Mouse (Mus musculus): ENCODE results near the gene Tex19.2. TPM values are rescaled to one million over a fixed set of nuclear protein-coding genes. Genes with fewer than 3 reads are reported as not detected.
"Not testable (repeated sequence)": the region's sequence is repeated elsewhere in the genome, so short reads cannot be mapped to it uniquely, and the experiment has no call there.

Gene Tex19.2
- total RNA-seq, 2 experiments from 2014 or later = not detected

GRCm38 (mm10) chr11:121112091-121112775 is 6.2 kb downstream of the Tex19.2 start:
- intact Hi-C loops (cut with DNase I) = no loop called here
- no peak for DNase-seq (ENCODE audit: low spot score in 2 of 2)

GRCm38 (mm10) chr11:121111601-121112000 is 6.9 kb downstream of the Tex19.2 start:
- intact Hi-C loops (cut with DNase I) = no loop called here
- no peak for DNase-seq (ENCODE audit: low spot score in 2 of 2)

- intact Hi-C loops (cut with DNase I) = no loop called here
- DNase-seq (ENCODE audit: low spot score in 2 of 2) = peak in 1 of 2 experiments; percentile 14
These were observed 7.4 kb downstream of the Tex19.2 start for GRCm38 (mm10) chr11:121111051-121111450.

- peak in 1 of 2 experiments; percentile 4 for DNase-seq (ENCODE audit: low spot score in 2 of 2)
- intact Hi-C loops (cut with DNase I) = no loop called here
These were observed 8.5 kb downstream of the Tex19.2 start for GRCm38 (mm10) chr11:121109986-121110385.

GRCm38 (mm10) chr11:121108061-121108460 is 10.4 kb downstream of the Tex19.2 start:
- DNase-seq (ENCODE audit: low spot score in 2 of 2) = no peak
- intact Hi-C loops (cut with DNase I) = no loop called here

- DNase-seq (ENCODE audit: low spot score in 2 of 2); intact Hi-C loops (cut with DNase I): not testable (repeated sequence)
These were observed 11.2 kb downstream of the Tex19.2 start for GRCm38 (mm10) chr11:121107242-121107641.

- intact Hi-C loops (cut with DNase I) = no loop called here
- DNase-seq (ENCODE audit: low spot score in 2 of 2) = no peak
These were observed 17.2 kb downstream of the Tex19.2 start for GRCm38 (mm10) chr11:121101124-121101805.

- intact Hi-C loops (cut with DNase I) = no loop called here
- DNase-seq (ENCODE audit: low spot score in 2 of 2) = no peak
These were observed 17.8 kb downstream of the Tex19.2 start for GRCm38 (mm10) chr11:121100692-121101091.

GRCm38 (mm10) chr11:121099762-121100161 is 18.7 kb downstream of the Tex19.2 start:
- intact Hi-C loops (cut with DNase I) = no loop called here
- DNase-seq (ENCODE audit: low spot score in 2 of 2) = no peak

GRCm38 (mm10) chr11:121092606-121093585 is 25.6 kb downstream of the Tex19.2 start:
- no peak for DNase-seq (ENCODE audit: low spot score in 2 of 2)
- intact Hi-C loops (cut with DNase I) = no loop called here

GRCm38 (mm10) chr11:121090943-121091342 is 27.5 kb downstream of the Tex19.2 start:
- intact Hi-C loops (cut with DNase I) = no loop called here

GRCm38 (mm10) chr11:121089756-121090546 is 28.5 kb downstream of the Tex19.2 start:
- DNase-seq (ENCODE audit: low spot score in 2 of 2) = no peak
- intact Hi-C loops (cut with DNase I) = no loop called here

More at GRCm38 (mm10) chr11:121090943-121091342, 27.5 kb downstream of the Tex19.2 start:
- DNase-seq (ENCODE audit: low spot score in 2 of 2) = peak in 1 of 2 experiments; percentile 6

- no peak for DNase-seq (ENCODE audit: low spot score in 2 of 2)
- intact Hi-C loops (cut with DNase I) = no loop called here
These were observed 29.5 kb downstream of the Tex19.2 start for GRCm38 (mm10) chr11:121088997-121089396.

- DNase-seq (ENCODE audit: low spot score in 2 of 2) = no peak
- intact Hi-C loops (cut with DNase I) = no loop called here
These were observed 32.2 kb downstream of the Tex19.2 start for GRCm38 (mm10) chr11:121086296-121086695.

GRCm38 (mm10) chr11:121085181-121085580 is 33.3 kb downstream of the Tex19.2 start:
- no peak for DNase-seq (ENCODE audit: low spot score in 2 of 2)
- intact Hi-C loops (cut with DNase I) = no loop called here

GRCm38 (mm10) chr11:121082857-121083500 is 35.5 kb downstream of the Tex19.2 start:
- no peak for DNase-seq (ENCODE audit: low spot score in 2 of 2)
- intact Hi-C loops (cut with DNase I) = no loop called here

- DNase-seq (ENCODE audit: low spot score in 2 of 2) = no peak
- intact Hi-C loops (cut with DNase I) = no loop called here
These were observed 36.2 kb downstream of the Tex19.2 start for GRCm38 (mm10) chr11:121082250-121082649.

- no peak for DNase-seq (ENCODE audit: low spot score in 2 of 2)
- intact Hi-C loops (cut with DNase I) = no loop called here
These were observed 37.4 kb downstream of the Tex19.2 start, which contains the start of gene Sectm1a for GRCm38 (mm10) chr11:121081120-121081519. Sectm1a (minus strand) TSS chr11:121081220.

- DNase-seq (ENCODE audit: low spot score in 2 of 2) = no peak
- intact Hi-C loops (cut with DNase I) = no loop called here
These were observed 38.1 kb downstream of the Tex19.2 start for GRCm38 (mm10) chr11:121080330-121080729.

All from left cerebral cortex, postnatal 25 days (tissue).